Mouse (Mus musculus): ENCODE measurements around the gene Dcaf17.

Gene Dcaf17

GRCm38 (mm10) chr2:71054716-71055115 lies 412 bp upstream of the Dcaf17 start:
- no peak for DNase-seq (ENCODE audit: low read depth, low spot score)

- no peak for DNase-seq (ENCODE audit: low read depth, low spot score)
Observed at GRCm38 (mm10) chr2:71056115-71056835, 1.1 kb downstream of the Dcaf17 start.

- no peak for DNase-seq (ENCODE audit: low read depth, low spot score)
Observed at GRCm38 (mm10) chr2:71071601-71072000, 16.5 kb downstream of the Dcaf17 start.

GRCm38 (mm10) chr2:71073330-71073729 lies 18.2 kb downstream of the Dcaf17 start:
- DNase-seq (ENCODE audit: low read depth, low spot score) = no peak

GRCm38 (mm10) chr2:71073828-71074227 lies 18.7 kb downstream of the Dcaf17 start:
- no peak for DNase-seq (ENCODE audit: low read depth, low spot score)

- DNase-seq (ENCODE audit: low read depth, low spot score) = no peak
Observed at GRCm38 (mm10) chr2:71082416-71082815, 27.3 kb downstream of the Dcaf17 start.

GRCm38 (mm10) chr2:71083454-71084193 lies 28.5 kb downstream of the Dcaf17 start:
- no peak for DNase-seq (ENCODE audit: low read depth, low spot score)

- DNase-seq (ENCODE audit: low read depth, low spot score) = no peak
Observed at GRCm38 (mm10) chr2:71089766-71090165, 34.6 kb downstream of the Dcaf17 start.

- DNase-seq (ENCODE audit: low read depth, low spot score) = no peak
Observed at GRCm38 (mm10) chr2:71090660-71091445, 35.7 kb downstream of the Dcaf17 start.

GRCm38 (mm10) chr2:71096170-71096569 lies 41.0 kb downstream of the Dcaf17 start:
- no peak for DNase-seq (ENCODE audit: low read depth, low spot score)

- DNase-seq (ENCODE audit: low read depth, low spot score) = no peak
Observed at GRCm38 (mm10) chr2:71102621-71103291, 47.6 kb downstream of the Dcaf17 start.

GRCm38 (mm10) chr2:71103292-71103680 lies 48.2 kb downstream of the Dcaf17 start:
- no peak for DNase-seq (ENCODE audit: low read depth, low spot score)

- no peak for DNase-seq (ENCODE audit: low read depth, low spot score)
Observed at GRCm38 (mm10) chr2:71104696-71105095, 49.6 kb downstream of the Dcaf17 start.

GRCm38 (mm10) chr2:71105469-71106215 lies 50.5 kb downstream of the Dcaf17 start:
- no peak for DNase-seq (ENCODE audit: low read depth, low spot score)

GRCm38 (mm10) chr2:71107225-71107624 lies 52.1 kb downstream of the Dcaf17 start:
- no peak for DNase-seq (ENCODE audit: low read depth, low spot score)

- no peak for DNase-seq (ENCODE audit: low read depth, low spot score)
Observed at GRCm38 (mm10) chr2:71108541-71108940, 53.4 kb downstream of the Dcaf17 start.

- no peak for DNase-seq (ENCODE audit: low read depth, low spot score)
Observed at GRCm38 (mm10) chr2:71113489-71114171, 58.5 kb downstream of the Dcaf17 start.

GRCm38 (mm10) chr2:71116151-71116550 lies 61.0 kb downstream of the Dcaf17 start:
- peak; percentile 57 for DNase-seq (ENCODE audit: low read depth, low spot score)

GRCm38 (mm10) chr2:71117797-71118708 lies 62.9 kb downstream of the Dcaf17 start, which contains the start of gene Cybrd1:
Gene Cybrd1, plus strand, starts transcription at chr2:71117923.
- peak; percentile 45 for DNase-seq (ENCODE audit: low read depth, low spot score)

Data from ZHBTc4 (cell line).